Mouse (Mus musculus) ES-E14 (cell line): ENCODE data around the gene B430306N03Rik. TPM values are rescaled to one million over a fixed set of nuclear protein-coding genes. Genes with fewer than 3 reads are reported as not detected.
A peak's percentile ranks its signal among the peaks of the same experiment; 100 is the strongest.

Experiments used
- DNase-seq: peaks from one replicate; pipeline ENCODE4 v3.0.0-alpha.2; 2013; ENCODE audit warnings: low read depth, low spot score
- H3K27ac ChIP-seq: 2 replicates; pipeline ENCODE4 v1.5.1; 2012; ENCODE audit warnings: low read depth, mild to moderate bottlenecking, low read length, moderate library complexity, mixed read lengths; ENCODE audit not compliant: poor library complexity, insufficient read depth, severe bottlenecking
- H3K36me3 ChIP-seq: 2 replicates; pipeline ENCODE4 v1.6.1; 2012; ENCODE audit warnings: mild to moderate bottlenecking, low read length, moderate library complexity, mixed read lengths; ENCODE audit not compliant: control insufficient read depth, poor library complexity, insufficient read depth, severe bottlenecking
- H3K4me1 ChIP-seq, 2 experiments: fragments of 150-350 bp in 1 of 2; sonication (generic) in 1 of 2; 2 replicates each; pipeline ENCODE4 v1.6.1; 2012; ENCODE audit warnings: low read length in 2 of 2, mild to moderate bottlenecking in 1 of 2, mixed read lengths in 1 of 2; ENCODE audit not compliant: control insufficient read depth in 2 of 2, insufficient read depth in 2 of 2, poor library complexity in 1 of 2
- H3K4me3 ChIP-seq, 2 experiments: fragments of 150-350 bp in 1 of 2; sonication (generic) in 1 of 2; 2 replicates each; pipeline ENCODE4 v1.5.1; 2012; ENCODE audit warnings: low read length in 2 of 2, low read depth in 1 of 2, mild to moderate bottlenecking in 1 of 2, mixed read lengths in 1 of 2; ENCODE audit not compliant: insufficient read depth in 1 of 2, poor library complexity in 1 of 2, severe bottlenecking in 1 of 2
- H3K9ac ChIP-seq: 2 replicates; pipeline ENCODE4 v1.6.1; 2012; ENCODE audit warnings: low read depth, mild to moderate bottlenecking, low read length, mixed read lengths; ENCODE audit not compliant: poor library complexity, insufficient read depth, severe bottlenecking
- H3K9me3 ChIP-seq: fragments of 150-350 bp; sonication (generic); 2 replicates; pipeline ENCODE4 v1.6.1; 2012; ENCODE audit warnings: low read depth, mild to moderate bottlenecking, low read length; ENCODE audit not compliant: control insufficient read depth, insufficient read depth
- CHD2 ChIP-seq: IDR thresholded peaks from 2 replicates; pipeline ENCODE4 v1.6.1; 2014; ENCODE audit warnings: mild to moderate bottlenecking, low read depth, low read length, inconsistent platforms
- HCFC1 ChIP-seq: IDR thresholded peaks from 2 replicates; pipeline ENCODE4 v1.6.1; 2012; ENCODE audit warnings: low read length, inconsistent platforms, borderline replicate concordance; ENCODE audit not compliant: insufficient read depth
- MAFK ChIP-seq: IDR thresholded peaks from 2 replicates; pipeline ENCODE4 v1.6.1; 2014; ENCODE audit warnings: mild to moderate bottlenecking, low read depth, low read length, inconsistent platforms; ENCODE audit not compliant: insufficient read depth
- ZC3H11A ChIP-seq: IDR thresholded peaks from 2 replicates; pipeline ENCODE4 v1.6.1; 2012; ENCODE audit warnings: low read depth, mild to moderate bottlenecking, inconsistent platforms, low read length, borderline replicate concordance
- ZNF384 ChIP-seq: IDR thresholded peaks from 2 replicates; pipeline ENCODE4 v1.6.1; 2012; ENCODE audit warnings: low read depth, low read length, inconsistent platforms
- in situ Hi-C, 2 experiments: fragments of 600-800 bp; cut with MboI; formaldehyde crosslinking; loops; one replicate each; pipeline ENCODE4 v1.15.1; 2025; ENCODE audit warnings: low sequenced_read_pairs in 2 of 2, inconsistent platforms in 1 of 2; ENCODE audit not compliant: unreplicated experiment in 2 of 2
- total RNA-seq: library from RNA; depleted of rRNA; stranded (reverse); fragments of 300-350 nt; gene quantifications from 2 replicates; pipeline ENCODE4 v1.2.3, GENCODE M21; 2012

Gene B430306N03Rik
- total RNA-seq, 1 experiment: 0.13 TPM

GRCm38 (mm10) chr17:48326656-48327055 is 10.7 kb downstream of the B430306N03Rik start:
- no peak overlapping the region for H3K9ac ChIP-seq
- no peak overlapping the region for H3K27ac ChIP-seq
- H3K36me3 ChIP-seq: no peaks in the 10 kb centered on the region
- no peaks in the 10 kb centered on the region for H3K9me3 ChIP-seq
- DNase-seq: no peak
- no peak overlapping the region for H3K4me3 ChIP-seq
- H3K4me1 ChIP-seq: peaks cover 0 to 3% of the 10 kb centered on the region in 2 experiments; a peak in 1 of 4 replicates
- TF ChIP-seq MAFK (no peak), HCFC1 (no peak), CHD2 (no peak), ZC3H11A (no peak), ZNF384 (no peak)
- in situ Hi-C loops: no loop called here

DNA sequence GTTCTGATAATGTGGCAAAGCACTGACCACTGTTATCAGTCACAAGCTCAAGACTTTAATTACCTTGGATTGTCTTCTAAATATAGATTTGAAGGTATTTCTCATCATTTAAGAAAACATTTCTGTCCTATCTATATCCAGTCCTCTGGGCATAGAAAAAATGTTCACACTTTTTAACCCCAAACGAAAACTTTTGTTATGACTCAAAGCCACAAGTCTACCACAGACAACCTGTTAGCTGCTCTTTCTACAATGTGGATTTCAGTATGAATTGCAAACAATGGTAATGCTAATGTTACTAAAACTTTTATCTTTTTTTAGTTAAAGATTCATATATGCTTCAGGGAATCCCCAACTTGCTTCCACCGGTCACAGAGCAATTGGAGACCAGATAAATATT is 16.6 kb downstream of the B430306N03Rik start:
- no peaks in the 10 kb centered on the region for H3K9me3 ChIP-seq
- H3K36me3 ChIP-seq: no peaks in the 10 kb centered on the region
- no peak overlapping the region for H3K9ac ChIP-seq
- no peak for DNase-seq
- H3K4me3 ChIP-seq: no peak overlapping the region
- no peaks in the 10 kb centered on the region for H3K4me1 ChIP-seq
- TF ChIP-seq MAFK: no peak
- TF ChIP-seq CHD2: no peak
- no peak for TF ChIP-seq ZC3H11A
- no peak for TF ChIP-seq ZNF384
- TF ChIP-seq HCFC1: no peak
- H3K27ac ChIP-seq: no peak overlapping the region
- in situ Hi-C loops: no loop called here

DNA sequence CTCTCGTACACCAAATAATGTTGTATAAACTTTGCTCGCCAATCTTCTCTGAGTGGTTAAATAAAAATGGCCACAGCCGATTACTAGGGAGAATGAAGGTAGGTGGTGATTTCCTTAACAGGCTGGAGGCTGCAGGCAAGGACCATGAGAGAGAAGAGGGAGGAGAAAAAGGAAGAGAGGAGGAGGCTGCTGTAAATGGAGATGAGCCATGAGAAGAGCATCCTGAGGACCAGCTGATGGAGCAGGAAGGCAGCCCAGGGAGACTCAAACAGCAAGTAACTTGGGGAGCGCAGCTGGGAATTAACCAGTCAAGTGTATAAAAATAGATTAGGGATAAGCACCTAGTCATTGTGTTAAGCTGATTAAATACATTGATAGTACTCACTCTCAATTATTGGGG is 18.2 kb downstream of the B430306N03Rik start:
- Histone ChIP-seq H3K36me3 (no peaks in the 10 kb centered on the region), H3K27ac (no peak overlapping the region), H3K4me1 (no peaks in the 10 kb centered on the region), H3K4me3 (no peak overlapping the region), H3K9me3 (no peaks in the 10 kb centered on the region), H3K9ac (no peak overlapping the region)
- in situ Hi-C loops: no loop called here
- TF ChIP-seq ZNF384: no peak
- TF ChIP-seq CHD2: no peak
- no peak for TF ChIP-seq HCFC1
- TF ChIP-seq ZC3H11A: no peak
- TF ChIP-seq MAFK: no peak
- no peak for DNase-seq

- peak; percentile 52 for DNase-seq
- Histone ChIP-seq H3K9me3 (no peaks in the 10 kb centered on the region), H3K4me3 (no peak overlapping the region), H3K4me1 (no peaks in the 10 kb centered on the region), H3K36me3 (no peaks in the 10 kb centered on the region), H3K27ac (no peak overlapping the region), H3K9ac (no peak overlapping the region)
- TF ChIP-seq ZNF384 (no peak), ZC3H11A (peak; percentile 89), HCFC1 (no peak)
- in situ Hi-C loops: loop anchor here in 1 of 2 experiments (5.0 kb wide), 1 partner anchor 60 kb away; no protein-coding TSS in a partner anchor
Observed at GRCm38 (mm10) chr17:48336857-48337256, 20.9 kb downstream of the B430306N03Rik start.

DNA sequence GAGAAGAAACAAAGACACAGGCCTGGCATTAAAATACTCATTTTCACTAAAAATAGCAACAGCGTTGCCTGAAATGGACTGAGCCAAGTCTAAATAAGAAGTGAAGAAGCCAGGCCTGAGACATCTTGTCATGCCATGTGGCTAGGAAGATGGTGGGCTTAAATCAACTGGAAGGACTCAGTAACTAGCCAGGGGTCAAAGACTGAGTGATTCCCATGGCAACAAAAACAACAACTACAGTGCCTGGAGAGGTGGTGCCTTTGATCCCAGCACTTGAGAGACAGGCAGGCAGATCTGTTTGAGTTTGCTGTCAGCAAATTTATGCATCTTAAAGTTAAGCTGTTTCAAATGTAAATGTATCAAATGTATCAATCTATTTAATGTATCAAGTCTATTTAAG is 24.3 kb downstream of the B430306N03Rik start:
- in situ Hi-C loops: no loop called here
- no peak overlapping the region for H3K9ac ChIP-seq

More for the DNA sequence above, 24.3 kb downstream of the B430306N03Rik start:
- Histone ChIP-seq H3K9me3 (no peaks in the 10 kb centered on the region), H3K27ac (no peak overlapping the region), H3K4me3 (no peak overlapping the region), H3K36me3 (no peaks in the 10 kb centered on the region), H3K4me1 (no peaks in the 10 kb centered on the region)
- DNase-seq: no peak
- TF ChIP-seq CHD2 (no peak), HCFC1 (no peak), ZC3H11A (no peak), MAFK (no peak), ZNF384 (no peak)
